Mouse (Mus musculus) hindlimb bud, embryonic 11.5 days (tissue): Measurements from ENCODE around the gene Pink1.
A peak's percentile ranks its signal among the peaks of the same experiment; 100 is the strongest.

Experiments used
- DNase-seq: peaks from one replicate; pipeline ENCODE4 v3.0.0-alpha.2; 2012; ENCODE audit warnings: low read depth, low spot score; ENCODE audit errors: extremely low spot score

Gene Pink1

GRCm38 (mm10) chr4:138313795-138314194 is 12.3 kb downstream of the Pink1 start:
- no peak for DNase-seq

GRCm38 (mm10) chr4:138313021-138313420 is 13.1 kb downstream of the Pink1 start:
- DNase-seq: no peak

GRCm38 (mm10) chr4:138312105-138312504 is 14.0 kb downstream of the Pink1 start:
- no peak for DNase-seq

GRCm38 (mm10) chr4:138311595-138311994 is 14.5 kb downstream of the Pink1 start:
- no peak for DNase-seq

- no peak for DNase-seq
These were observed 15.7 kb downstream of the Pink1 start for GRCm38 (mm10) chr4:138310311-138310910.

GRCm38 (mm10) chr4:138307739-138308138 is 18.4 kb downstream of the Pink1 start:
- no peak for DNase-seq

- DNase-seq: no peak
These were observed 19.1 kb downstream of the Pink1 start for GRCm38 (mm10) chr4:138307025-138307424.

GRCm38 (mm10) chr4:138304340-138305104 is 21.6 kb downstream of the Pink1 start, which contains the start of gene Ddost:
Gene Ddost, plus strand, starts transcription at chr4:138304730.
- DNase-seq: peak; percentile 98

- DNase-seq: no peak
These were observed 22.4 kb downstream of the Pink1 start for GRCm38 (mm10) chr4:138303742-138304141.

GRCm38 (mm10) chr4:138303011-138303410 is 23.1 kb downstream of the Pink1 start:
- DNase-seq: no peak

GRCm38 (mm10) chr4:138301271-138301780 is 24.8 kb downstream of the Pink1 start:
- DNase-seq: no peak

- no peak for DNase-seq
These were observed 32.1 kb downstream of the Pink1 start for GRCm38 (mm10) chr4:138293949-138294550.

GRCm38 (mm10) chr4:138293261-138293948 is 32.7 kb downstream of the Pink1 start:
- DNase-seq: no peak

GRCm38 (mm10) chr4:138292028-138292427 is 34.1 kb downstream of the Pink1 start:
- no peak for DNase-seq

GRCm38 (mm10) chr4:138288691-138289090 is 37.4 kb downstream of the Pink1 start:
- DNase-seq: no peak

- no peak for DNase-seq
These were observed 39.7 kb downstream of the Pink1 start for GRCm38 (mm10) chr4:138286411-138286810.

- peak; percentile 82 for DNase-seq
These were observed 43.3 kb downstream of the Pink1 start for GRCm38 (mm10) chr4:138282834-138283233.

- no peak for DNase-seq
These were observed 47.8 kb downstream of the Pink1 start for GRCm38 (mm10) chr4:138278346-138278745.

- no peak for DNase-seq
These were observed 53.8 kb downstream of the Pink1 start for GRCm38 (mm10) chr4:138272011-138272997.

- no peak for DNase-seq
These were observed 58.2 kb downstream of the Pink1 start for GRCm38 (mm10) chr4:138267869-138268268.
